Mouse (Mus musculus) C2C12 (cell line): ENCODE results near the gene Tbc1d13. TPM values are rescaled to one million over a fixed set of nuclear protein-coding genes. Genes with fewer than 3 reads are reported as not detected.

Experiments
- H3K27me3 ChIP-seq: one replicate; pipeline ENCODE4 v1.6.1; 2011; ENCODE audit not compliant: control insufficient read depth, insufficient read depth, insufficient read length
- H3K36me3 ChIP-seq: one replicate; pipeline ENCODE4 v1.6.1; 2011; ENCODE audit not compliant: control insufficient read depth, insufficient read depth
- H3K4me3 ChIP-seq: one replicate; pipeline ENCODE4 v1.5.1; 2011; ENCODE audit warnings: mild to moderate bottlenecking, control low read depth; ENCODE audit not compliant: poor library complexity, insufficient read depth, severe bottlenecking
- H3K79me2 ChIP-seq: one replicate; pipeline ENCODE4 v1.6.1; 2011; ENCODE audit not compliant: control insufficient read depth, insufficient read depth
- H3K79me3 ChIP-seq: one replicate; pipeline ENCODE4 v1.6.1; 2011; ENCODE audit warnings: low read depth, control low read depth
- H3ac ChIP-seq: one replicate; pipeline ENCODE3; 2011; ENCODE audit warnings: low read depth; ENCODE audit not compliant: control insufficient read depth, insufficient read length
- CEBPB ChIP-seq: IDR thresholded peaks from one replicate; pipeline ENCODE4 v1.6.1; 2011; ENCODE audit warnings: low read depth, mild to moderate bottlenecking, control low read depth, moderate library complexity
- CTCF ChIP-seq: IDR thresholded peaks from one replicate; pipeline ENCODE4 v1.5.1; 2011; ENCODE audit not compliant: control insufficient read depth, insufficient read depth, insufficient read length
- FOSL1 ChIP-seq: IDR thresholded peaks from one replicate; pipeline ENCODE4 v1.8.0; 2011; ENCODE audit warnings: mild to moderate bottlenecking, low read length; ENCODE audit not compliant: poor library complexity, insufficient read depth, severe bottlenecking
- MAX ChIP-seq: IDR thresholded peaks from one replicate; pipeline ENCODE4 v1.6.1; 2011; ENCODE audit warnings: mild to moderate bottlenecking, control low read depth
- MYOD1 ChIP-seq: IDR thresholded peaks from one replicate; pipeline ENCODE4 v1.6.1; 2011; ENCODE audit warnings: low read depth; ENCODE audit not compliant: control insufficient read depth, insufficient read length
- MYOG ChIP-seq: IDR thresholded peaks from one replicate; pipeline ENCODE4 v1.6.1; 2011; ENCODE audit not compliant: control insufficient read depth, insufficient read length; ENCODE audit errors: extremely low read depth
- USF1 ChIP-seq: IDR thresholded peaks from one replicate; pipeline ENCODE4 v1.6.1; 2011; ENCODE audit warnings: low read depth, mild to moderate bottlenecking, control low read depth, moderate library complexity
- long read RNA-seq, 2 experiments: library from polyadenylated mRNA; unstranded; transcript quantifications; one replicate each; pipeline ENCODE4 v2.0.0; 2019 to 2020
- polyA plus RNA-seq: library from polyadenylated mRNA; unstranded; fragments of >200 nt; fragmentation: generic; extraction: Trizol; gene quantifications from one replicate; pipeline ENCODE4 v1.2.1, GENCODE M21; 2012; ENCODE audit warnings: missing spikeins

Tbc1d13 gene
- 25.3 TPM for polyA plus RNA-seq
- long read RNA-seq, experiment 1, partial matches to known transcripts, result 1 of 9 reads
- long read RNA-seq, experiment 1, other reads (novel, unspliced or antisense), result 8 of 9 reads
- long read RNA-seq, experiment 2, partial matches to known transcripts, result 1 of 3 reads
- long read RNA-seq, experiment 2, other reads (novel, unspliced or antisense), result 2 of 3 reads

DNA sequence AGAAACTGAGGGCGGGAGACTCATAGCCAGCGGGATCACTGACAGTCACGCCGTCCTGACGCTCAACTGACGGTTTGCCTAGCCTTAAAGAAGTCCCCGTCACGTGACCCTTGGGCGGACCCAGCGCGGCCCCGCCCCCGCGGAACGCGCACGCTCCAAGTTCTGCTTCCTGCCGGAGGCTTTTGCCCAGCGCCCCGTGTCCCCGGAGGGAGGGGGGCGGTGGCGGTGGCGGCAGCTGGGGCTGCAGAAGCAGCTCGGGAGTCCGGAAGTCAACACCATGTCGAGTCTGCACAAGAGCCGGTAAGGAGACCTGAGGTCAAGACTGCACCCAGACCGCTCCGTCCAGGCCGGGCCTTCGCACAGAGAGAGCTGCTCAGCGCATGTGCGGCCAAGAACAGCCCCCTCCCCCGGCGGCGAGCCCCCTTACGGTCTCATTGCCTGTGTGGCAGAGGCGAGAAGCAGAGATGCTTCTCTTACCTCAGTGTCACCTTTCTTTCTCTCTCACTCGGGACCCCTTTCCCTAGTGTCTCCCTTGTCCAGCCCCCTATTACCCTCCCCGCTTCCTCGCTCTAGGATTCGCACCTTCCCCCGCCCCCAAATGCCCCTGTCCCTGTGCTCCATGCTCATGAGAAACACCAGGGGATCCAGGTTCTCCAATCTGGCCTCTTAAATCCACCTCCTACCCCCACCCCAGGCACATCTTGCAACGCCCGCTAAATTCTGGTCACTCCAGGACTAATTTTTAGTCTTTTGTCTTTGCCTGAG is at the start of gene Tbc1d13:
Gene Tbc1d13, plus strand, starts transcription at position 134 of the 765 bp plus-strand sequence.
- peaks cover 36% of the 10 kb centered on the region for H3K79me2 ChIP-seq
- H3K79me3 ChIP-seq, result peaks cover 4% of the 10 kb centered on the region
- peak within 1 kb of the TSS; percentile 92 for H3K4me3 ChIP-seq
- peak within 1 kb of the TSS; percentile 95 for H3ac ChIP-seq
- TF ChIP-seq MAX, result peak; percentile 85
- TF ChIP-seq CTCF, result no peak
- TF ChIP-seq USF1, result peak; percentile 100
- peaks cover 20% of the 10 kb centered on the region for H3K36me3 ChIP-seq
- no peaks in the 10 kb centered on the region for H3K27me3 ChIP-seq

DNA sequence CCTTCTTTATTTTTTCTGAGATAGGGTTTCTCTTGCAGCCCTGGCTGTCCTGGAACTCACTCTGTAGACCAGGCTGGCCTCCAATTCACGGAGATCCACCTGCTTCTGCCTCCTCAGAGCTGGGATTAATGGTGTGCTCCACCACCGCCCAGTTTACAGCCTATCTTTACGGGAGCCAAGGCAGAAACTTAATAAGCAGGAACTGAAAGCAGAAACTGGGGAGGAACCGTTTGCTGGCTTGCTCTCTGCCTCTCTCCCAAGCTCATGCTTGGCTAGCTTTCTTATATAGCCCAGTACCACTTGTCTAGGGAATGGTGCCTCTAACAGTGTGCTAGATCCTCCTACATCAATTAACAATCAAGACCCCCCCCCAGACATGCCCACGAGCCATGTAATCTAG is 49.4 kb upstream of the Tbc1d13 start:
- no peaks in the 10 kb centered on the region for H3K27me3 ChIP-seq
- no peak overlapping the region for H3K4me3 ChIP-seq
- no peaks in the 10 kb centered on the region for H3K36me3 ChIP-seq
- H3ac ChIP-seq, result no peak overlapping the region
- TF ChIP-seq CTCF, result no peak
- no peak for TF ChIP-seq MAX
- no peak for TF ChIP-seq CEBPB
- no peak for TF ChIP-seq FOSL1
- TF ChIP-seq MYOD1, result no peak
- no peak for TF ChIP-seq USF1
- TF ChIP-seq MYOG, result no peak
- H3K79me3 ChIP-seq, result no peaks in the 10 kb centered on the region
- no peaks in the 10 kb centered on the region for H3K79me2 ChIP-seq

DNA sequence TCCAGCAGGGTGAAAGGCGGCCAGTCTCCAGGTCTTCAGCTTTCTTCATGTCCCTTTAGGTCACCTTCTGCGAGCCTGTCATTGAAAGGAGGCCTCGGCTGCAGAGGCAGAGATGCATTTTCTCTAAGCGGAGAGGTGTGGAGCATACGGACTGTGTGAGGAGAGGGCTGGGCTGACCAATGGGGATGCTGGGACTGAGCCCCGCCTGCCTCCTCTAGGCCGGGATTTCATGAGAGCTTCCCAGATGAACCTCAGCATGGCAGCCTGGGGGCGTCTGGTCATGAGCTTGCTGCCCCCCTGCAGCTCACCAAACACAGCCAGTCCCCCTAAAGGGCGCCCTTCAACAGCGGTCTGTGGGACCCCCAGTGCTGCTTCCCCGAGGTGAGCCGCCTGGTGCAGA is 48.9 kb upstream of the Tbc1d13 start:
- TF ChIP-seq FOSL1, result no peak
- no peak for TF ChIP-seq MYOD1
- TF ChIP-seq CTCF, result no peak
- TF ChIP-seq MYOG, result no peak
- no peak for TF ChIP-seq USF1
- TF ChIP-seq MAX, result no peak
- no peak for TF ChIP-seq CEBPB
- Histone ChIP-seq H3K27me3 (no peaks in the 10 kb centered on the region), H3K4me3 (no peak overlapping the region), H3ac (no peak overlapping the region), H3K36me3 (no peaks in the 10 kb centered on the region), H3K79me3 (no peaks in the 10 kb centered on the region), H3K79me2 (no peaks in the 10 kb centered on the region)

DNA sequence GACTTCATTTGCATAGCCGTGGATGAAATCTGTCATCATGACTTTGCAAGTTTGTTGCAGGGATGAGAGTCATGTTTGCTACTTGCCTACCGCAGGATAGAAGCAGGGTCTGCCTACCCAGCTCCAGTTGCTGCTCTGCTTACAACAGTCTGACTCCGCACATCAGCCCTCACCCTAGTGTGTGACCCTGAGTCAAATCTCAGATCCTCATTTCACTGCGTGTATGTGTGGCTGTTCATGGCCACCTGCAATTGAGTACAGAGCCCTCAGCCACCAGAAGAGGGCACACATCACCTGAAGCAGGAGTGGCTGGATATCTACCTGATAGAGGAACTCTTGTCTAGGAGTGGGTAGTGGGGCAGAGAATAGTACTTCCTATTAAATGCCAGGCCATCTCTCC is 46.2 kb upstream of the Tbc1d13 start:
- TF ChIP-seq USF1 (no peak), MYOG (no peak), CEBPB (no peak), MYOD1 (no peak), MAX (no peak), FOSL1 (no peak), CTCF (no peak)

DNA sequence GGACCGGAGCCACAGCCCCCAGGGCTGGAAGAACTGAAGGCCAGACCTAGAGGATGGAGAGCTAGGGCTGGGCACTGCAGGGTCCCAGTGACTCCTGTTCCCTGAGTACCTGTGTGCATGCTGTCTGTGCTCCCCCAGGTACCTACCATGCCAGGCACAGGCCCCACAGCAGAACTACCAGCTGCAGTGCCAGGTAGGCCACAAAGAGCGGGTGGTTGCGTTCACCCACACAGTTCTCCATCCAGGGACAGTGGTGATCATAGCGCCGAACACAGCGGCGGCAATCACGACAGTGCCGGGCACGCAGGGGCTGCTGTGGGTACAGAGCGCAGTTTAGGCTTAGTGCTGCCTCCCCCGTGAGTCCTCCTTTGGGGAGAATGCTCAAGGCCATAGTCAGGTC is 42.0 kb upstream of the Tbc1d13 start:
- Histone ChIP-seq H3K36me3 (peaks cover 18% of the 10 kb centered on the region), H3K4me3 (no peak overlapping the region), H3ac (no peak overlapping the region), H3K27me3 (no peaks in the 10 kb centered on the region), H3K79me2 (peaks cover 30% of the 10 kb centered on the region), H3K79me3 (peaks cover 16% of the 10 kb centered on the region)
- no peak for TF ChIP-seq MAX
- no peak for TF ChIP-seq FOSL1
- TF ChIP-seq MYOD1, result no peak
- no peak for TF ChIP-seq CTCF
- TF ChIP-seq MYOG, result no peak
- no peak for TF ChIP-seq USF1
- no peak for TF ChIP-seq CEBPB

More for the DNA sequence above, 46.2 kb upstream of the Tbc1d13 start:
- H3K79me3 ChIP-seq, result no peaks in the 10 kb centered on the region
- no peak overlapping the region for H3K4me3 ChIP-seq
- H3K27me3 ChIP-seq, result no peaks in the 10 kb centered on the region
- H3K36me3 ChIP-seq, result peaks cover 18% of the 10 kb centered on the region
- peaks cover under 1% of the 10 kb centered on the region for H3K79me2 ChIP-seq
- no peak overlapping the region for H3ac ChIP-seq

DNA sequence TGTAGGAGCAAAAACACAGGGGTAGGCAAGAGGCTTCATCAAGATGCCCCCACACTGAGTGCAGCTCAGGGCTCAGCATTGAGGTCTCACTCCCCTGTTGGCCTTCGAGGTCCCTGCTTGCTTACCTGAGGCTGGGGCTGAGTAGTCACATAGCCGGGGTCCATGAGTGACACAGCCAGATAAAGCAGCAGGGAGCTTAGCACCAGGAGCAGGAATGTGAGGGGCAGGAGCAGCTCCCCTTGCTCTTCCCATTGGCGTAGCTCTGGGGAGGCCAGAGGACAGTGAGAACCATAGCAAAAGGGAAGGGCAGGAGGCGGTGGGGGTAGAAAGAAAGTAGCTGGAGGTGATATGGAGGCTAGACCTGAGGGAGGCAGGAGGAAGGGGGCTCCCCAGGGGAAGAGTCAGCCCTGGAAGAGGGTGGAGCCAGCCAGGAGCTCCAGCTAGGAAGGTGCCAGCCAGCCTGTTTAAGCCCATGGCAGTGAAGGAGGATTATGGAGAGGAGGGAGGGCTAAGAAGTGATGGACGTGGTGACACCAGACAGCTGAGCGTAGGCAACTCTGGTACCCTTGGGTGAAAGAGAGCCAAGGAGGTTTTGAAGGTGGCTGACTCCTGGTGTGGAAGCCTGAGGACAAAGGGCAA is 41.1 kb upstream of the Tbc1d13 start:
- peaks cover 16% of the 10 kb centered on the region for H3K79me3 ChIP-seq
- H3K4me3 ChIP-seq, result peak overlapping the region; percentile 88
- H3K36me3 ChIP-seq, result peaks cover 18% of the 10 kb centered on the region
- H3ac ChIP-seq, result peak overlapping the region; percentile 88
- peaks cover 30% of the 10 kb centered on the region for H3K79me2 ChIP-seq
- H3K27me3 ChIP-seq, result no peaks in the 10 kb centered on the region
- TF ChIP-seq MYOG (no peak), FOSL1 (no peak), USF1 (no peak), MYOD1 (no peak), CEBPB (no peak), CTCF (no peak), MAX (no peak)
